Mouse (Mus musculus): Measurements from ENCODE around the gene Acot2. TPM values are rescaled to one million over a fixed set of nuclear protein-coding genes. Genes with fewer than 3 reads are reported as not detected.
"Not testable (repeated sequence)": the region's sequence is repeated elsewhere in the genome, so short reads cannot be mapped to it uniquely, and the experiment has no call there.

The Acot2 gene
- total and polyA plus RNA-seq, 2 experiments from 2014 or later = 228 to 309 TPM

- H3K9ac ChIP-seq (replicated peaks; ENCODE audit: low read depth, low read length) = no peak overlapping the region
- no peaks in the 10 kb centered on the region for H3K27me3 ChIP-seq (ENCODE audit: control insufficient read depth, insufficient read depth, low read length)
- WGBS = 48% methylated on average over 4 of the region's 4 CpGs
- H3K36me3 ChIP-seq (replicated peaks; ENCODE audit: control insufficient read depth, insufficient read depth, low read length) = no peaks in the 10 kb centered on the region
- DNase-seq (ENCODE audit: low spot score) (peak; percentile 72), ATAC-seq (ENCODE audit: insufficient read depth, low read depth) (peak; percentile 79)
- no peaks in the 10 kb centered on the region for H3K4me1 ChIP-seq (ENCODE audit: control insufficient read depth, insufficient read depth)
- no peak overlapping the region for H3K4me2 ChIP-seq (ENCODE audit: low read depth, low read length)
- no peak overlapping the region for H3K4me3 ChIP-seq (ENCODE audit: low read depth, low read length)
- H3K27ac ChIP-seq (ENCODE audit: low read depth) = no peak overlapping the region
- TF ChIP-seq EP300 (IDR thresholded peaks at IDR 0.05; ENCODE audit: low read depth) = 0 out of 2 replicates have a peak, but pooled peaks have one; percentile 38
- peak; percentile 95 for TF ChIP-seq CTCF (IDR thresholded peaks at IDR 0.05; ENCODE audit: low read depth)
- no peaks in the 10 kb centered on the region for H3K9me3 ChIP-seq (replicated peaks; ENCODE audit: control insufficient read depth, low read length)
Observed at GRCm38 (mm10) chr12:84030659-84031332, 43.1 kb downstream of the Acot2 start.

GRCm38 (mm10) chr12:84032854-84033253, 45.2 kb downstream of the Acot2 start:
- WGBS = 92% methylated on average over 4 of the region's 4 CpGs
- Histone ChIP-seq H3K9me3 (replicated peaks; ENCODE audit: control insufficient read depth, low read length) (no peaks in the 10 kb centered on the region), H3K4me2 (ENCODE audit: low read depth, low read length) (no peak overlapping the region), H3K9ac (replicated peaks; ENCODE audit: low read depth, low read length) (no peak overlapping the region), H3K4me3 (ENCODE audit: low read depth, low read length) (no peak overlapping the region), H3K4me1 (ENCODE audit: control insufficient read depth, insufficient read depth) (no peaks in the 10 kb centered on the region), H3K27me3 (ENCODE audit: control insufficient read depth, insufficient read depth, low read length) (no peaks in the 10 kb centered on the region; the same call in 1 of the 2 replicates), H3K27ac (ENCODE audit: low read depth) (no peak overlapping the region), H3K36me3 (replicated peaks; ENCODE audit: control insufficient read depth, insufficient read depth, low read length) (no peaks in the 10 kb centered on the region)
- DNase-seq (ENCODE audit: low spot score) (no peak), ATAC-seq (ENCODE audit: insufficient read depth, low read depth) (no peak)
- no peak for TF ChIP-seq EP300 (IDR thresholded peaks at IDR 0.05; ENCODE audit: low read depth)
- TF ChIP-seq CTCF (IDR thresholded peaks at IDR 0.05; ENCODE audit: low read depth) = no peak

GRCm38 (mm10) chr12:84033302-84033701, 45.6 kb downstream of the Acot2 start:
- not testable (repeated sequence) for DNase-seq (ENCODE audit: low spot score); H3K27me3 ChIP-seq (ENCODE audit: control insufficient read depth, insufficient read depth, low read length); H3K4me1 ChIP-seq (ENCODE audit: control insufficient read depth, insufficient read depth); H3K4me2 ChIP-seq (ENCODE audit: low read depth, low read length); H3K9ac ChIP-seq (replicated peaks; ENCODE audit: low read depth, low read length); ATAC-seq (ENCODE audit: insufficient read depth, low read depth); H3K27ac ChIP-seq (ENCODE audit: low read depth); H3K9me3 ChIP-seq (replicated peaks; ENCODE audit: control insufficient read depth, low read length); H3K4me3 ChIP-seq (ENCODE audit: low read depth, low read length); H3K36me3 ChIP-seq (replicated peaks; ENCODE audit: control insufficient read depth, insufficient read depth, low read length)
- WGBS = 69% methylated on average over 2 of the region's 2 CpGs

GRCm38 (mm10) chr12:84034108-84034507, 46.4 kb downstream of the Acot2 start:
- Histone ChIP-seq H3K4me3 (ENCODE audit: low read depth, low read length) (no peak overlapping the region), H3K27ac (ENCODE audit: low read depth) (no peak overlapping the region), H3K9me3 (replicated peaks; ENCODE audit: control insufficient read depth, low read length) (no peaks in the 10 kb centered on the region), H3K4me2 (ENCODE audit: low read depth, low read length) (no peak overlapping the region), H3K36me3 (replicated peaks; ENCODE audit: control insufficient read depth, insufficient read depth, low read length) (no peaks in the 10 kb centered on the region), H3K9ac (replicated peaks; ENCODE audit: low read depth, low read length) (no peak overlapping the region), H3K4me1 (ENCODE audit: control insufficient read depth, insufficient read depth) (no peaks in the 10 kb centered on the region; the same call in 1 of the 2 replicates), H3K27me3 (ENCODE audit: control insufficient read depth, insufficient read depth, low read length) (no peaks in the 10 kb centered on the region; the same call in 1 of the 2 replicates)
- ATAC-seq (ENCODE audit: insufficient read depth, low read depth) (no peak), DNase-seq (ENCODE audit: low spot score) (no peak)
- no peak for TF ChIP-seq EP300 (IDR thresholded peaks at IDR 0.05; ENCODE audit: low read depth)
- no peak for TF ChIP-seq CTCF (IDR thresholded peaks at IDR 0.05; ENCODE audit: low read depth)
- WGBS = 57% methylated on average over 4 of the region's 4 CpGs

GRCm38 (mm10) chr12:84038241-84038640, 50.6 kb downstream of the Acot2 start, which contains the start of gene Acot4:
Acot4 (plus strand) TSS chr12:84038379.
- 0 out of 2 replicates have a peak, but pooled peaks have one; percentile 33 for ATAC-seq (ENCODE audit: insufficient read depth, low read depth)

GRCm38 (mm10) chr12:84038691-84039111, 51.0 kb downstream of the Acot2 start, which contains the start of gene Gm49366:
Gm49366 (plus strand) TSS chr12:84038935.
- DNase-seq (ENCODE audit: low spot score) = not testable (repeated sequence)
- peak within 1 kb of the TSS; percentile 58 for H3K9ac ChIP-seq (replicated peaks; ENCODE audit: low read depth, low read length)

More at GRCm38 (mm10) chr12:84038241-84038640, 50.6 kb downstream of the Acot2 start, which contains the start of gene Acot4:
- not testable (repeated sequence) for H3K27ac ChIP-seq (ENCODE audit: low read depth); H3K4me1 ChIP-seq (ENCODE audit: control insufficient read depth, insufficient read depth); H3K36me3 ChIP-seq (replicated peaks; ENCODE audit: control insufficient read depth, insufficient read depth, low read length); DNase-seq (ENCODE audit: low spot score); H3K9me3 ChIP-seq (replicated peaks; ENCODE audit: control insufficient read depth, low read length); H3K27me3 ChIP-seq (ENCODE audit: control insufficient read depth, insufficient read depth, low read length)
- H3K9ac ChIP-seq (replicated peaks; ENCODE audit: low read depth, low read length) = peak within 1 kb of the TSS; percentile 58
- peak within 1 kb of the TSS; percentile 52 for H3K4me3 ChIP-seq (ENCODE audit: low read depth, low read length)
- peak within 1 kb of the TSS; percentile 75 for H3K4me2 ChIP-seq (ENCODE audit: low read depth, low read length)
- 15% methylated on average over 17 of the region's 32 CpGs for WGBS

More at GRCm38 (mm10) chr12:84038691-84039111, 51.0 kb downstream of the Acot2 start, which contains the start of gene Gm49366:
- not testable (repeated sequence) for H3K4me1 ChIP-seq (ENCODE audit: control insufficient read depth, insufficient read depth); H3K27ac ChIP-seq (ENCODE audit: low read depth); H3K36me3 ChIP-seq (replicated peaks; ENCODE audit: control insufficient read depth, insufficient read depth, low read length); H3K9me3 ChIP-seq (replicated peaks; ENCODE audit: control insufficient read depth, low read length); H3K27me3 ChIP-seq (ENCODE audit: control insufficient read depth, insufficient read depth, low read length)
- peak within 1 kb of the TSS; percentile 75 for H3K4me2 ChIP-seq (ENCODE audit: low read depth, low read length)
- peak; percentile 41; the same call in 1 of the 2 replicates for ATAC-seq (ENCODE audit: insufficient read depth, low read depth)
- WGBS = 2% methylated on average over 33 of the region's 39 CpGs
- peak within 1 kb of the TSS; percentile 52 for H3K4me3 ChIP-seq (ENCODE audit: low read depth, low read length)
